Mouse (Mus musculus) CH12.LX (cell line): ENCODE results near the gene Amdhd1.

Source experiments
- CTCF ChIP-seq, 2 experiments: IDR thresholded peaks in 1 of 2; conservative IDR thresholded peaks in 1 of 2; 2 replicates each; pipeline ENCODE4 v1.5.1; 2011 to 2012; ENCODE audit warnings: low read depth in 2 of 2, low read length in 2 of 2, improper control_type of control experiment in 1 of 2, inconsistent platforms in 1 of 2, mild to moderate bottlenecking in 1 of 2, moderate library complexity in 1 of 2
- E2F4 ChIP-seq: IDR thresholded peaks from 2 replicates; pipeline ENCODE4 v1.6.1; 2011; ENCODE audit warnings: low read depth, low read length, improper control_type of control experiment; ENCODE audit not compliant: insufficient replicate concordance
- GABPA ChIP-seq: IDR thresholded peaks from 2 replicates; pipeline ENCODE4 v1.6.1; 2012; ENCODE audit warnings: low read depth, low read length, improper control_type of control experiment, inconsistent platforms; ENCODE audit not compliant: insufficient replicate concordance
- MAX ChIP-seq: IDR thresholded peaks from 2 replicates; pipeline ENCODE4 v1.6.1; 2011; ENCODE audit warnings: low read length, improper control_type of control experiment
- TBP ChIP-seq: conservative IDR thresholded peaks from 2 replicates; pipeline ENCODE4 v1.6.1; 2011; ENCODE audit warnings: low read depth, low read length, improper control_type of control experiment
- TCF12 ChIP-seq: IDR thresholded peaks from 2 replicates; pipeline ENCODE4 v1.6.1; 2014; ENCODE audit warnings: low read depth, mild to moderate bottlenecking, inconsistent platforms, low read length, improper control_type of control experiment
- ZC3H11A ChIP-seq: IDR thresholded peaks from 2 replicates; pipeline ENCODE4 v1.6.1; 2012; ENCODE audit warnings: low read depth, mild to moderate bottlenecking, inconsistent platforms, low read length, improper control_type of control experiment
- ZNF384 ChIP-seq: IDR thresholded peaks from 2 replicates; pipeline ENCODE4 v1.6.1; 2012; ENCODE audit warnings: low read depth, low read length, improper control_type of control experiment, inconsistent platforms

DNA sequence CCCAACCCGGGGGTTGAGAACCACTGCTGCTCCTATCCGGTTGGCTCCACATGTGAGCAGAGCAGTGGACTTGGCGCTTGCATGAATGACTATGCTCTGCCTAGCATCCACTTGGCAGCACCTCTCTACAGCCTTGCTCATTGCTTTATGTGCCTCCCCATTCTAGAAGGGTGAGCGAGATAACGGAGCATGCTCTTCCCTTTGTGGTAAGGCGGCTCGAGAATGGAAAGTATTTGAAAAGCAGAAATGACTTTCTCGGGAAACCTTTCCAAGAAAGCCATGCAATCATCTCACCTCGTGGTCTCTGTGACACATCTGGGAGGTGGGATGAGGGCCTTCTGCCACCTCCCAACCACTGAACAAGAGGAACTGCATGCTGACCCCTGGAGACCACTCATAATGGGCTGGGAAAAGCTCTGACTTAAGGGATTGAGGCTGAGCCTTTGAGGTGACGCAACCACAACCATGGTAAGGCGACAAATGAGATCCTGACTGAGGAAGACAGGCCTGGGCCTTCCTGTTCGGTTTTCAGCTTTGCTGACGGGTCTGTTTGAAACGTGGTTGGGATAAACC is 24.8 kb upstream of the Amdhd1 start:
- TF ChIP-seq ZC3H11A, result no peak
- TF ChIP-seq TCF12, result no peak
- no peak for TF ChIP-seq ZNF384
- TF ChIP-seq TBP, result no peak
- TF ChIP-seq CTCF (conservative IDR thresholded peaks at IDR 0.05 in 1 of 2, IDR thresholded peaks at IDR 0.05 in 1 of 2; ENCODE audit: low read depth in 2 of 2, low read length in 2 of 2), result no peak
- no peak for TF ChIP-seq E2F4
- TF ChIP-seq GABPA, result no peak
- TF ChIP-seq MAX, result no peak
